Mouse (Mus musculus) megakaryocyte, embryonic 14.5 days (primary cell): ENCODE results near the gene Rnf169.
"Not testable (repeated sequence)": the region's sequence is repeated elsewhere in the genome, so short reads cannot be mapped to it uniquely, and the experiment has no call there.

Experiments used
- FLI1 ChIP-seq: IDR thresholded peaks from 2 replicates; pipeline ENCODE4 v1.6.1; 2012; ENCODE audit warnings: low read length, inconsistent platforms, mixed read lengths
- GATA1 ChIP-seq: IDR thresholded peaks from 3 replicates; pipeline ENCODE4 v1.6.1; 2012; ENCODE audit warnings: mixed read lengths, low read length, inconsistent platforms, borderline replicate concordance

- not testable (repeated sequence) for TF ChIP-seq GATA1, FLI1
Observed at GRCm38 (mm10) chr7:99960571-99960970, 19.7 kb downstream of the Rnf169 start.
